In the genomic region with DNA sequence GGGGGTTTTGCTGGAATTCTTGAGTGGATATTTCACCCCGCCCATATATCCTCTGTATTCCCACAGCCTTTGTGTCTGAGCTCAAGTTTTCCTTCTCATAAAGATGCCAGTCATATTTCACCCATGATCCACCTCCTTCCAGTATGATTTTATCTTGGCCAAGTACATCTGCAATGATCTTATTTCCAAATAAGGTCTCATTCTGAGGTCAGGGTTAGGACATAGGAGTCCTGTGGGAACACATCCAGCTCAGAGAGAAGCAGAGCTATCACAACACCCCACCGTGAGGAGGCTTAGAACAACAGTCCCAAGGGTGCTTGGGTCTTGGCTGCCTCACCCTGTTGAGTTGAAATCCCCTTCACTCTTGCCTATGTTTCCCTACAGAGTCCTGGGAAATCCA, we compare ENCODE assay signal across 31 mouse cellular contexts.
"Had no signal": no experiment of that assay in that cellular context is flagged by ENCODE, and none has a peak within 500 bp of the region (broad histone marks: within the 10 kb centered on the region; RNA-seq: fewer than 3 reads in every experiment).

No protein-coding gene starts in this region.

- H3K4me2 ChIP-seq: heart, embryonic 11.5 days; heart, embryonic 12.5 days; heart, embryonic 13.5 days; heart, embryonic 15.5 days; hindbrain, embryonic 12.5 days; hindbrain, embryonic 13.5 days; hindbrain, embryonic 14.5 days; hindbrain, embryonic 15.5 days; intestine, embryonic 15.5 days; kidney, embryonic 15.5 days had no signal

- H3K27ac ChIP-seq: heart, embryonic 10.5 days; heart, embryonic 13.5 days; heart, embryonic 15.5 days; hindbrain, embryonic 10.5 days; hindbrain, embryonic 12.5 days; hindbrain, embryonic 13.5 days; hindbrain, embryonic 14.5 days; hindbrain, embryonic 15.5 days; hindbrain, postnatal 0 days; intestine, embryonic 15.5 days; kidney, embryonic 15.5 days; kidney, postnatal 0 days; layer of hippocampus, adult 2 months had no signal

- H3K9me3 ChIP-seq: heart, embryonic 10.5 days; heart, embryonic 12.5 days; heart, embryonic 13.5 days; heart, embryonic 15.5 days; hindbrain, embryonic 10.5 days; hindbrain, embryonic 12.5 days; hindbrain, embryonic 13.5 days; hindbrain, embryonic 15.5 days; intestine, embryonic 15.5 days; kidney, embryonic 15.5 days had no signal

- H3K4me3 ChIP-seq: heart, embryonic 10.5 days; heart, embryonic 12.5 days; heart, embryonic 13.5 days; heart, embryonic 15.5 days; hindbrain, embryonic 10.5 days; hindbrain, embryonic 12.5 days; hindbrain, embryonic 13.5 days; hindbrain, embryonic 15.5 days; intestine, embryonic 15.5 days; kidney, embryonic 15.5 days; layer of hippocampus, adult 2 months had no signal

- H3K4me1 ChIP-seq: heart, embryonic 10.5 days; heart, embryonic 12.5 days; heart, embryonic 13.5 days; heart, embryonic 15.5 days; hindbrain, embryonic 10.5 days; hindbrain, embryonic 12.5 days; hindbrain, embryonic 13.5 days; hindbrain, embryonic 15.5 days; intestine, embryonic 15.5 days; kidney, embryonic 15.5 days had no signal

- H3K36me3 ChIP-seq: heart, embryonic 10.5 days; heart, embryonic 12.5 days; heart, embryonic 13.5 days; heart, embryonic 15.5 days; hindbrain, embryonic 10.5 days; hindbrain, embryonic 12.5 days; hindbrain, embryonic 13.5 days; hindbrain, embryonic 15.5 days; intestine, embryonic 15.5 days; kidney, embryonic 15.5 days had no signal

- DNase-seq: heart, postnatal 10 days; heart, postnatal 14 days; heart, postnatal 36 days; heart, postnatal 4 days; kidney, adult 11 months; kidney, adult 18-20 months; kidney, adult 2 months; kidney, adult 8-10 months; kidney, adult 9 months; kidney, postnatal 10 days; kidney, postnatal 14 days; kidney, postnatal 25 days; kidney, postnatal 36 days; kidney, postnatal 4 days; layer of hippocampus, adult 9-11 months; layer of hippocampus, postnatal 36 days had no signal

- H3K27me3 ChIP-seq: heart, embryonic 12.5 days; heart, embryonic 13.5 days; heart, embryonic 15.5 days; hindbrain, embryonic 12.5 days; hindbrain, embryonic 13.5 days; hindbrain, embryonic 15.5 days; intestine, embryonic 15.5 days; kidney, embryonic 15.5 days had no signal
